ENCODE assay signal across 18 mouse cellular contexts in genomic region chr2:145150821-145151220, GRCm38 (mm10).
"Had no signal": no experiment of that assay in that cellular context is flagged by ENCODE, and none has a peak within 500 bp of the region (broad histone marks: within the 10 kb centered on the region; RNA-seq: fewer than 3 reads in every experiment).

No protein-coding gene starts in this region.

- H3K27ac ChIP-seq: kidney, embryonic 15.5 days; left cerebral cortex, adult 2 months; liver, embryonic 14.5 days; midbrain, embryonic 12.5 days; neural tube, embryonic 13.5 days had no signal

- H3K27me3 ChIP-seq: kidney, embryonic 15.5 days; midbrain, embryonic 12.5 days; neural tube, embryonic 13.5 days had no signal

- ATAC-seq: midbrain, embryonic 16.5 days had no signal

- H3K4me2 ChIP-seq: kidney, embryonic 15.5 days; midbrain, embryonic 12.5 days; neural tube, embryonic 13.5 days had no signal

- H3K36me3 ChIP-seq: kidney, embryonic 15.5 days; midbrain, embryonic 12.5 days; neural tube, embryonic 13.5 days had no signal

- H3K9me3 ChIP-seq: kidney, embryonic 15.5 days; midbrain, embryonic 12.5 days; neural tube, embryonic 13.5 days had no signal

- H3K4me1 ChIP-seq: kidney, embryonic 15.5 days; midbrain, embryonic 12.5 days; neural tube, embryonic 13.5 days had no signal

- H3K9ac ChIP-seq: kidney, embryonic 15.5 days; liver, embryonic 14.5 days; midbrain, embryonic 12.5 days; neural tube, embryonic 13.5 days had no signal

- DNase-seq: kidney, adult 11 months; kidney, adult 8-10 months; kidney, postnatal 10 days; kidney, postnatal 36 days; layer of hippocampus, postnatal 36 days; lung, adult 2 months; lung, postnatal 14 days; lung, postnatal 4 days; thymus, adult 18-20 months; thymus, postnatal 14 days; thymus, postnatal 4 days had no signal

- H3K4me3 ChIP-seq: kidney, embryonic 15.5 days; left cerebral cortex, adult 2 months; midbrain, embryonic 12.5 days; myocyte; neural tube, embryonic 13.5 days had no signal
